Mouse (Mus musculus): ENCODE results near the gene Tekt3.

DNA sequence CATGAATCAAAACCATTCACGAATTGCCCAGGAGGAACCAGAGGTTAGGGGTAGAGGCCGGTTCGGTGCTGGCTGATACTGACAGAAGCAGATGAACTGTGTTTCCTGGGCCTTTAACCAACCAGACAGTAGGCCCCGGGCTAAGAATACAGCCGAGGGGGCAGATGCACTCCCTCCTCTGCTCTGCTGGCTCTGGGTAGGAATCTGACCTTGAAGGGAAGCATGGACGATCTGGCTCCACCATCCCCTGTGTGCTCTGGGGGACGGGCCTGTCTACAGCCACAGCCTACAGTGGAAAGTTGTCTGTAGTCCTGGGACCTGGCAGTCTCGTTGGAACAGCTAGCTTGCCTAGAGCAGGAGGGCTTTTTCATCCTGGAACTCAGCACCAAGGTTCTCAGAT, 82.0 kb downstream of the Tekt3 start:
- no peak for TF ChIP-seq POLR2A (IDR thresholded peaks at IDR 0.05; ENCODE audit: control insufficient read depth, low read depth, low read length)
- no peak for TF ChIP-seq CTCF (IDR thresholded peaks at IDR 0.05; ENCODE audit: control insufficient read depth, insufficient read depth, insufficient replicate concordance, low read depth, low read length)
